Comparison of ENCODE assay signal across 29 mouse cellular contexts in genomic region chr14:22192185-22192584, GRCm38 (mm10).
DNase-seq lines count a peak whose midpoint lies in the region; ATAC-seq and TF ChIP-seq lines count a peak whose summit lies in the region.
"Had no signal": no experiment of that assay in that cellular context is flagged by ENCODE, and none has a peak within 500 bp of the region (broad histone marks: within the 10 kb centered on the region; RNA-seq: fewer than 3 reads in every experiment).

No protein-coding gene starts in this region.

- no peaks in the 10 kb centered on the region for H3K36me3 ChIP-seq in hindbrain, embryonic 12.5 days
- no peaks in the 10 kb centered on the region for H3K36me3 ChIP-seq in hindbrain, embryonic 10.5 days
- H3K36me3 ChIP-seq in hindbrain, embryonic 16.5 days (ENCODE audit: control insufficient read depth, insufficient read depth, low read length) = no peaks in the 10 kb centered on the region
- H3K36me3 ChIP-seq: heart, embryonic 12.5 days; intestine, embryonic 15.5 days; midbrain, embryonic 10.5 days; neural tube, embryonic 12.5 days; stomach, embryonic 15.5 days had no signal

- no peaks in the 10 kb centered on the region; the same call in 1 of the 2 replicates for H3K27me3 ChIP-seq in hindbrain, embryonic 12.5 days
- H3K27me3 ChIP-seq in hindbrain, embryonic 10.5 days (ENCODE audit: insufficient read depth, poor library complexity, severe bottlenecking) = no peaks in the 10 kb centered on the region; the same call in 1 of the 2 replicates
- no peaks in the 10 kb centered on the region for H3K27me3 ChIP-seq in hindbrain, embryonic 16.5 days (replicated peaks; ENCODE audit: control insufficient read depth, insufficient read depth, low read length)
- H3K27me3 ChIP-seq: CH12.LX; heart, embryonic 12.5 days; intestine, embryonic 15.5 days; neural tube, embryonic 12.5 days; stomach, embryonic 15.5 days had no signal

- no peak overlapping the region for H3K9ac ChIP-seq in hindbrain, embryonic 12.5 days
- no peak overlapping the region for H3K9ac ChIP-seq in hindbrain, embryonic 16.5 days (ENCODE audit: low read depth, low read length)
- H3K9ac ChIP-seq: heart, embryonic 12.5 days; intestine, embryonic 15.5 days; liver, embryonic 14.5 days; lung, embryonic 14.5 days; neural tube, embryonic 12.5 days; stomach, embryonic 15.5 days had no signal

- no peaks in the 10 kb centered on the region for H3K9me3 ChIP-seq in hindbrain, embryonic 12.5 days (replicated peaks)
- H3K9me3 ChIP-seq in hindbrain, embryonic 10.5 days = no peaks in the 10 kb centered on the region
- no peaks in the 10 kb centered on the region for H3K9me3 ChIP-seq in hindbrain, embryonic 16.5 days (ENCODE audit: control insufficient read depth, low read length)
- H3K9me3 ChIP-seq: heart, embryonic 12.5 days; intestine, embryonic 15.5 days; midbrain, embryonic 10.5 days; neural tube, embryonic 12.5 days; stomach, embryonic 15.5 days had no signal

- WGBS in hindbrain, embryonic 12.5 days = 59% methylated on average over 9 of the region's 9 CpGs
- 87% methylated on average over 9 of the region's 9 CpGs for WGBS in hindbrain, embryonic 10.5 days
- WGBS in hindbrain, embryonic 16.5 days = 71% methylated on average over 9 of the region's 9 CpGs

- TF ChIP-seq CTCF in brain, embryonic 14.5 days (IDR thresholded peaks at IDR 0.05; ENCODE audit: borderline replicate concordance, extremely low read depth, insufficient read depth, insufficient read length) = no peak

- peaks cover 7% of the 10 kb centered on the region; the same call in 1 of the 2 replicates for H3K4me1 ChIP-seq in hindbrain, embryonic 12.5 days
- peaks cover 8% of the 10 kb centered on the region for H3K4me1 ChIP-seq in hindbrain, embryonic 10.5 days (replicated peaks)
- H3K4me1 ChIP-seq in hindbrain, embryonic 16.5 days (ENCODE audit: control insufficient read depth, insufficient read depth, low read depth, low read length) = no peaks in the 10 kb centered on the region
- H3K4me1 ChIP-seq: heart, embryonic 12.5 days; intestine, embryonic 15.5 days had no signal

- no peak for TF ChIP-seq POLR2A in brain, embryonic 14.5 days (IDR thresholded peaks at IDR 0.05; ENCODE audit: borderline replicate concordance, extremely low read depth, insufficient read depth, insufficient read length, poor library complexity, severe bottlenecking)

- 0 out of 2 replicates have a peak overlapping the region, but pooled peaks have one; percentile 9 for H3K27ac ChIP-seq in hindbrain, embryonic 12.5 days
- no peak overlapping the region for H3K27ac ChIP-seq in hindbrain, embryonic 10.5 days
- no peak overlapping the region for H3K27ac ChIP-seq in hindbrain, embryonic 16.5 days (ENCODE audit: low read depth, low read length)
- H3K27ac ChIP-seq: heart, adult 2 months; intestine, embryonic 15.5 days; liver, embryonic 14.5 days; midbrain, embryonic 10.5 days; neural tube, embryonic 12.5 days; stomach, embryonic 15.5 days had no signal

- no peak overlapping the region for H3K4me2 ChIP-seq in hindbrain, embryonic 12.5 days (replicated peaks)
- H3K4me2 ChIP-seq in hindbrain, embryonic 16.5 days (ENCODE audit: low read length) = no peak overlapping the region
- H3K4me2 ChIP-seq: heart, embryonic 12.5 days; intestine, embryonic 15.5 days; lung, embryonic 14.5 days; neural tube, embryonic 12.5 days; stomach, embryonic 15.5 days had no signal

- DNase-seq in cerebellum, postnatal 10 days = peak; percentile 8 to 17
- no peak for DNase-seq in cerebellum, adult 11-12 months
- DNase-seq in hindbrain, embryonic 10.5 days (ENCODE audit: low spot score) = no peak
- peak; percentile 21 for DNase-seq in brain, embryonic 14.5 days (ENCODE audit: low read depth)
- no peak for DNase-seq in right cerebral cortex, adult 18-20 months
- DNase-seq: adrenal gland, adult 8-10 months; cerebellum, adult 9-10 months; gastrocnemius, postnatal 25 days; heart, adult 2 months; kidney, adult 2 months; kidney, postnatal 25 days; liver; lung, embryonic 14.5 days; lung, postnatal 14 days; retina, postnatal 1 day; right cerebral cortex, postnatal 25 days had no signal

- no peak overlapping the region for H3K4me3 ChIP-seq in hindbrain, embryonic 12.5 days
- H3K4me3 ChIP-seq in hindbrain, embryonic 10.5 days = no peak overlapping the region
- H3K4me3 ChIP-seq in hindbrain, embryonic 16.5 days (ENCODE audit: low read length) = no peak overlapping the region
- H3K4me3 ChIP-seq: heart, adult 2 months; heart, embryonic 12.5 days; intestine, embryonic 15.5 days; midbrain, embryonic 10.5 days; myocyte; neural tube, embryonic 12.5 days; stomach, embryonic 15.5 days had no signal

- no peak for ATAC-seq in hindbrain, embryonic 12.5 days (ENCODE audit: low FRiP score)
- peak; percentile 72 for ATAC-seq in hindbrain, embryonic 16.5 days
- ATAC-seq: activated CD4-positive, CD25-positive, alpha-beta regulatory T cell, adult 4 months; forebrain, embryonic 14.5 days; intestine, embryonic 15.5 days; midbrain, embryonic 16.5 days had no signal

Comparison
In these comparisons a context has a peak if more than half of its experiments do, and no peak if none do; other contexts are left out.
1. DNase-seq: peak in cerebellum, postnatal 10 days (2 of 2) and brain, embryonic 14.5 days (single experiment); none in cerebellum, adult 11-12 months (single experiment), hindbrain, embryonic 10.5 days (single experiment) and right cerebral cortex, adult 18-20 months (single experiment).